Mouse (Mus musculus) heart, postnatal 36 days (tissue): ENCODE measurements around the gene Adprhl2. TPM values are rescaled to one million over a fixed set of nuclear protein-coding genes. Genes with fewer than 3 reads are reported as not detected.

Experiments used
- DNase-seq, 2 experiments: peaks; one replicate each; pipeline ENCODE4 v3.0.0; 2021 to 2022
- intact Hi-C: fragments of 180-260 bp; cut with DNase I; formaldehyde crosslinking; loops from one replicate; pipeline ENCODE4 v1.15.1; 2025
- total RNA-seq, 2 experiments: library from RNA; stranded (reverse); gene quantifications; 2 replicates each; pipeline ENCODE4 v1.2.3; 2021

Gene Adprhl2
- total RNA-seq, 2 experiments from 2014 or later: 12.2 TPM

- intact Hi-C loops: loop anchor here (1.0 to 5.0 kb wide), 4 partner anchors 31 to 127 kb away; partner anchors contain the start of gene Trappc3
- DNase-seq: peak in 1 of 2 experiments; percentile 35
Measured at GRCm38 (mm10) chr4:126309211-126309921, 12.1 kb downstream of the Adprhl2 start.

- no peak for DNase-seq
- intact Hi-C loops: loop anchor here (5.0 kb wide), 1 partner anchor 45 kb away; the partner anchor contains the start of gene Trappc3
Measured at GRCm38 (mm10) chr4:126306827-126307226, 14.7 kb downstream of the Adprhl2 start.

GRCm38 (mm10) chr4:126306058-126306457 lies 15.4 kb downstream of the Adprhl2 start:
- no peak for DNase-seq
- intact Hi-C loops: loop anchor here (5.0 kb wide), 1 partner anchor 44 kb away; the partner anchor contains the start of gene Trappc3

GRCm38 (mm10) chr4:126305428-126305827 lies 16.1 kb downstream of the Adprhl2 start:
- intact Hi-C loops: loop anchor here (2.0 to 5.0 kb wide), 2 partner anchors 19 to 43 kb away; partner anchors contain the start of genes Col8a2 and Trappc3
- no peak for DNase-seq

- DNase-seq: no peak
- intact Hi-C loops: loop anchor here (2.0 kb wide), 1 partner anchor 17 kb away; the partner anchor contains the start of gene Col8a2
Measured at GRCm38 (mm10) chr4:126303877-126304276, 17.6 kb downstream of the Adprhl2 start.

GRCm38 (mm10) chr4:126301584-126302309 lies 19.8 kb downstream of the Adprhl2 start:
- intact Hi-C loops: no loop called here
- no peak for DNase-seq

GRCm38 (mm10) chr4:126300916-126301583 lies 20.5 kb downstream of the Adprhl2 start:
- DNase-seq: no peak
- intact Hi-C loops: no loop called here

- intact Hi-C loops: no loop called here
- peak; percentile 76 to 78 for DNase-seq
Measured at GRCm38 (mm10) chr4:126296617-126297101, 24.8 kb downstream of the Adprhl2 start.

GRCm38 (mm10) chr4:126295937-126296336 lies 25.6 kb downstream of the Adprhl2 start:
- intact Hi-C loops: no loop called here
- no peak for DNase-seq

- intact Hi-C loops: no loop called here
- no peak for DNase-seq
Measured at GRCm38 (mm10) chr4:126295152-126295551, 26.4 kb downstream of the Adprhl2 start.

- intact Hi-C loops: no loop called here
- no peak for DNase-seq
Measured at GRCm38 (mm10) chr4:126291196-126291595, 30.3 kb downstream of the Adprhl2 start.

- intact Hi-C loops: no loop called here
- no peak for DNase-seq
Measured at GRCm38 (mm10) chr4:126290314-126290713, 31.2 kb downstream of the Adprhl2 start.

GRCm38 (mm10) chr4:126288085-126288666 lies 33.3 kb downstream of the Adprhl2 start:
- DNase-seq: no peak
- intact Hi-C loops: no loop called here

- no peak for DNase-seq
- intact Hi-C loops: loop anchor here (2.0 kb wide), 1 partner anchor 17 kb away; no protein-coding TSS in a partner anchor
Measured at GRCm38 (mm10) chr4:126287302-126287995, 34.1 kb downstream of the Adprhl2 start.

- intact Hi-C loops: loop anchor here (2.0 kb wide), 1 partner anchor 18 kb away; no protein-coding TSS in a partner anchor
Measured at GRCm38 (mm10) chr4:126286492-126286891, 35.0 kb downstream of the Adprhl2 start, which contains the start of gene Col8a2. Gene Col8a2 (plus strand): TSS chr4:126286793.

GRCm38 (mm10) chr4:126283582-126283981 lies 37.9 kb downstream of the Adprhl2 start:
- intact Hi-C loops: no loop called here
- DNase-seq: no peak

More at GRCm38 (mm10) chr4:126286492-126286891, 35.0 kb downstream of the Adprhl2 start, which contains the start of gene Col8a2:
- peak in 1 of 2 experiments; percentile 34 for DNase-seq

- no peak for DNase-seq
- intact Hi-C loops: no loop called here
Measured at GRCm38 (mm10) chr4:126281706-126282105, 39.8 kb downstream of the Adprhl2 start.

- no peak for DNase-seq
- intact Hi-C loops: loop anchor here (1.0 kb wide), 1 partner anchor 30 kb away; no protein-coding TSS in a partner anchor
Measured at GRCm38 (mm10) chr4:126278961-126279360, 42.5 kb downstream of the Adprhl2 start.

- no peak for DNase-seq
- intact Hi-C loops: loop anchor here (1.0 kb wide), 1 partner anchor 31 kb away; no protein-coding TSS in a partner anchor
Measured at GRCm38 (mm10) chr4:126278565-126278915, 43.0 kb downstream of the Adprhl2 start.
